Mouse (Mus musculus) intestine, embryonic 16.5 days (tissue): ENCODE measurements around the gene Dpf1. TPM values are rescaled to one million over a fixed set of nuclear protein-coding genes. Genes with fewer than 3 reads are reported as not detected.

Experiments used
- ATAC-seq: fragments of 200-750 bp; cut with Nextera tagmentation; 2 replicates; pipeline ENCODE4 v1.8.0; 2017; ENCODE audit warnings: moderate TSS enrichment, moderate library complexity
- H3K27ac ChIP-seq: fragments of 300-500 bp; sonication (generic); 2 replicates; pipeline ENCODE4 v1.5.1; 2014; ENCODE audit warnings: mild to moderate bottlenecking, low read length
- H3K27me3 ChIP-seq: fragments of 300-500 bp; sonication (generic); replicated peaks from 2 replicates; pipeline ENCODE4 v1.6.1; 2014; ENCODE audit warnings: low read length, control low read depth, mixed read lengths; ENCODE audit not compliant: control insufficient read depth, insufficient read depth
- H3K36me3 ChIP-seq: fragments of 300-500 bp; sonication (generic); 2 replicates; pipeline ENCODE4 v1.6.1; 2014; ENCODE audit warnings: low read length, control low read depth; ENCODE audit not compliant: control insufficient read depth, insufficient read depth
- H3K4me1 ChIP-seq: fragments of 300-500 bp; sonication (generic); 2 replicates; pipeline ENCODE4 v1.6.1; 2014; ENCODE audit warnings: low read length, control low read depth, mixed read lengths; ENCODE audit not compliant: control insufficient read depth, insufficient read depth
- H3K4me2 ChIP-seq: fragments of 300-500 bp; sonication (generic); 2 replicates; pipeline ENCODE4 v1.6.1; 2014; ENCODE audit warnings: low read depth, low read length, control low read depth
- H3K4me3 ChIP-seq: fragments of 300-500 bp; sonication (generic); 2 replicates; pipeline ENCODE4 v1.5.1; 2014; ENCODE audit warnings: mild to moderate bottlenecking, low read length
- H3K9ac ChIP-seq: fragments of 300-500 bp; sonication (generic); 2 replicates; pipeline ENCODE4 v1.6.1; 2014; ENCODE audit warnings: low read depth, low read length
- H3K9me3 ChIP-seq: fragments of 300-500 bp; sonication (generic); 2 replicates; pipeline ENCODE4 v1.6.1; 2016; ENCODE audit warnings: low read length, control low read depth; ENCODE audit not compliant: control insufficient read depth
- WGBS: fragments of 180-500 bp; shearing (Covaris S2); extraction: QIAGEN DNeasy Blood & Tissue Kit; methylation state at CpG from one replicate; pipeline ENCODE4 v1.1.7; 2014; 5-methylcytosine and 5-hydroxymethylcytosine counted together
- polyA plus RNA-seq: library from polyadenylated mRNA; unstranded; fragments of >200 nt; fragmentation: Nextera tagmentation; extraction: Ambion mirVana; gene quantifications from 2 replicates; pipeline ENCODE4 v1.2.1, GENCODE M21; 2015

Gene Dpf1
- polyA plus RNA-seq, 1 experiment from 2014 or later = 6.8 TPM

DNA sequence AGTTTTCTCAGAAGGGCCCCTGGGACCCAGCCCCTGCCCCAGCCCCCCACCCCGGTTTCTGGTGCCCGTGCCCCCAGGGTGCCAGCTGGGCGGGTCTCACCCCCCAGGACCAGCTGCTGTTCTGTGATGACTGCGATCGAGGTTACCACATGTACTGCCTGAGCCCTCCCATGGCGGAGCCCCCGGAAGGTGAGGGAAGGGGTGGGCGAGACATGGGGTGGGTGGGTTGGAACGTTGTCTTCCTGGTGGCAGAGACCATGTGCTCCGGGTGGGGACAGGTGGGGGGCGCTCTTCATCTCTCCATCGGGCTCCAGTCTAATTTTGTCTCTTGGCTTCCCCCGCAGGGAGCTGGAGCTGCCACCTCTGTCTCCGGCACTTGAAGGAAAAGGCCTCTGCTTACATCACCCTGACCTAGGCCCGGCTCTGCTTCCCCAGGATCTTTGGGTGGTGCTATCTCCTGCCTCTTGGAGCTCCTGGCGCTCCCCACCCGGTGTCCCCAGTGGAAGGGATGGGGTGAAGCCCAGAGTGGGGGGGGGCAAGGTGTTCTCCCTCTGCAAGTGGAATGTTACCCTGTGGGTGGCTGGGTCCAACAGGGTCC lies 12.5 kb downstream of the Dpf1 start:
- H3K36me3 ChIP-seq = no peaks in the 10 kb centered on the region
- H3K9me3 ChIP-seq = no peaks in the 10 kb centered on the region
- ATAC-seq = no peak
- WGBS = 69% methylated on average over 17 of the region's 17 CpGs
- no peaks in the 10 kb centered on the region for H3K27me3 ChIP-seq
- H3K4me1 ChIP-seq = peaks cover 46% of the 10 kb centered on the region
- peak overlapping the region; percentile 77 for H3K27ac ChIP-seq
- H3K4me3 ChIP-seq = no peak overlapping the region
- H3K9ac ChIP-seq = peak overlapping the region; percentile 3; the same call in 1 of the 2 replicates
- no peak overlapping the region for H3K4me2 ChIP-seq

DNA sequence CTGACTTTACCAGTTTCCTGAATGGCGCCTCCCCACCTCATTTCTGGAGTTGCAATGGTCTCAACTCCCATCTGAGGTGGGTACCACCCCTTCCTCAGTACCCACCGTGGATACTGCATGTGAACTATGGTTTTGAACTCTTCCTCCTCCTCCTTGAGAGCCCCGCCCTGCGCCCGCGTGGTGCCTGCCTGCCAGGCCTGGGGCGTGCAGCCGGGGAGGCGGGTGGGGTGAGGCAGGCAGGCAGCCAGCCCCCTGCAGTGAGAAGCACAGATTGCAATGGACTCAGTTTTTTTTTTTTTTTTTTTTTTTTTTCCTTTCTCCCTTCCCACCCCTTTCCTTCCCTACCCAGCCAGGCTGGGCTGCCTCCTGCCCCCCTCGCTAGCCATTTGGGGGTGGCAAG lies 13.2 kb downstream of the Dpf1 start:
- H3K27ac ChIP-seq = peak overlapping the region; percentile 77
- no peaks in the 10 kb centered on the region for H3K27me3 ChIP-seq
- ATAC-seq = peak; percentile 34; the same call in 1 of the 2 replicates
- H3K36me3 ChIP-seq = no peaks in the 10 kb centered on the region
- H3K9ac ChIP-seq = peak overlapping the region; percentile 51
- peaks cover 47% of the 10 kb centered on the region for H3K4me1 ChIP-seq
- no peaks in the 10 kb centered on the region for H3K9me3 ChIP-seq
- H3K4me3 ChIP-seq = peak overlapping the region; percentile 10; the same call in 1 of the 2 replicates
- H3K4me2 ChIP-seq = peak overlapping the region; percentile 33
- WGBS = 9% methylated on average over 6 of the region's 10 CpGs

- peaks cover 47% of the 10 kb centered on the region for H3K4me1 ChIP-seq
Observed at GRCm38 (mm10) chr7:29317558-29317957, 13.8 kb downstream of the Dpf1 start.

GRCm38 (mm10) chr7:29318115-29318911 lies 14.6 kb downstream of the Dpf1 start:
- Histone ChIP-seq H3K4me3 (peak overlapping the region; percentile 28), H3K4me1 (peaks cover 47% of the 10 kb centered on the region), H3K9ac (peak overlapping the region; percentile 51; the same call in 1 of the 2 replicates), H3K27ac (peak overlapping the region; percentile 77), H3K36me3 (0 out of 2 replicates have a peak, but pooled peaks cover 6% of the 10 kb centered on the region), H3K9me3 (no peaks in the 10 kb centered on the region), H3K4me2 (peak overlapping the region; percentile 34), H3K27me3 (no peaks in the 10 kb centered on the region)
- WGBS = 11% methylated on average over 18 of the region's 18 CpGs
- peak; percentile 41 for ATAC-seq

More at GRCm38 (mm10) chr7:29317558-29317957, 13.8 kb downstream of the Dpf1 start:
- H3K27ac ChIP-seq = peak overlapping the region; percentile 77
- no peaks in the 10 kb centered on the region for H3K27me3 ChIP-seq
- no peaks in the 10 kb centered on the region for H3K9me3 ChIP-seq
- peak; percentile 44; the same call in 1 of the 2 replicates for ATAC-seq
- WGBS = 0% methylated on average over 2 of the region's 2 CpGs
- 0 out of 2 replicates have a peak, but pooled peaks cover 4% of the 10 kb centered on the region for H3K36me3 ChIP-seq
- H3K9ac ChIP-seq = peak overlapping the region; percentile 51; the same call in 1 of the 2 replicates
- peak overlapping the region; percentile 33 for H3K4me2 ChIP-seq
- no peak overlapping the region for H3K4me3 ChIP-seq

DNA sequence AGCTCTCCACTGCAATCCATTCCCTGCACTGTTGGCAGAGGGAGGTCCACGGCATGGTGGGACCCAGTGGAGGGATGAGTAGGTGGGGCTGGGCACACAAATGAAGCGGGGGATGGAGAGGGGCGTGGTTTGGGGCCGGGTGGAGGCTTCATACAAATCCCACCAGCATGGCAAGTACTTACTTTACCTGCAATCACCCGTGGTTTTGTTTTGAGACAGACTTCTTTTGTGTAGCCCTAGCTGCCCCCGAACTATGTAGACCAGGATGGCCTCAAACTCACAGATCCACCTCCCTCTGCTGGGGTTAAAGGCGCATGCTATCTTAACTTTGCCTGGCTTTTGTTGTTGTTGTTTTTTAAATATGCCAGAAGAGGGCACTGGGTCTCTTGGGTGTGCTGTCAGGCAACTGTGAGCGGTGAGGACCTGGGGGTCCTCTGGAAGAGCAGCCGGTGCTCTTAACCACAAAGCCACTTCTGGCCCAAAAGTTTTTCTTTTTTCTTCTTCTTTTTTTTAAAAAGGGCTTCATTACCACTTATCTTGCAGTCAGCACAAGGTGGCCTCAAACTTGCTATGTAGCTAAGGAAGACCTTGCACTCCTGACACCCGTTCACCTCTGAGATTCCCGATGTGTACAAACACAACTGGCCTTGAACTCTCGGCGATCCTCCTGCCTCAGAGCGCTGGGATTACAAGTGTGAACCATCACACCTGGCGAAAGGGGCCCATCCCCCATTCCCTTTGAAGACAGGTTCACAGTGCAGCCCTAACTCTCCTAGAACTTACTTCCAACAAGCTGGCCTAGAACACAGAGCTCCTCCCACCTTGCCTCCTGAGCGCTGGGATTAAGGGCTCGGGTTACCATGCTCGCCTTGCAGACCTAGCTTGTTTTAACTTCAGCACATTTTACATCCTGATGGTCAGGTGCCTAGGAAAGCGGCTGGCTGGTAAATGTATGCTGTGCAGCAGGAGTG lies 15.9 kb downstream of the Dpf1 start:
- Histone ChIP-seq H3K27me3 (no peaks in the 10 kb centered on the region), H3K27ac (peak overlapping the region; percentile 77), H3K4me3 (peak overlapping the region; percentile 28), H3K9ac (peak overlapping the region; percentile 49; the same call in 1 of the 2 replicates), H3K4me1 (peaks cover 47% of the 10 kb centered on the region), H3K36me3 (peaks cover 8% of the 10 kb centered on the region; the same call in 1 of the 2 replicates), H3K9me3 (no peaks in the 10 kb centered on the region), H3K4me2 (peak overlapping the region; percentile 34)
- 19% methylated on average over 19 of the region's 19 CpGs for WGBS
- peak; percentile 22; the same call in 1 of the 2 replicates for ATAC-seq

DNA sequence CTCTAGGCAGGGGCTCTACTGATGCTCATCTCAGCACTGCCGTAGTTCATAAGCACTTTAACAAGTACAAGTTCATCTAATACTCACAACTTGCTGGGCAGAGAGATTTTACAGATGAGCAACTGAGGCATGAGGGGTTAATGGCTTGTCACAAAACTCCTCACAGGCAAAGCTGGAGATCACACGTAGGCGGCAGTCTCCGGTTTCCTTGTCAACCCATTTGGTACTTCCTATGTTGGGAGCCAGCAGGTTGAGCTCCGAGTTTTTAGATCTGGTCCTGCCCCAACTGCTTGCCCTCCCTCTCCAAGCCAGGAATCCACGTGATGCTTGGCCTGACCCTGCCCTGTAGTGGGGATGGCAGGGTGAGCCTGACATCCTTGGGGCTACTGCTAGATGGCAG lies 23.3 kb downstream of the Dpf1 start:
- Histone ChIP-seq H3K9me3 (no peaks in the 10 kb centered on the region), H3K27me3 (no peaks in the 10 kb centered on the region), H3K36me3 (peaks cover 24% of the 10 kb centered on the region), H3K27ac (no peak overlapping the region), H3K4me2 (no peak overlapping the region), H3K9ac (no peak overlapping the region), H3K4me3 (no peak overlapping the region), H3K4me1 (no peaks in the 10 kb centered on the region)
- ATAC-seq = no peak
- 77% methylated on average over 6 of the region's 6 CpGs for WGBS

DNA sequence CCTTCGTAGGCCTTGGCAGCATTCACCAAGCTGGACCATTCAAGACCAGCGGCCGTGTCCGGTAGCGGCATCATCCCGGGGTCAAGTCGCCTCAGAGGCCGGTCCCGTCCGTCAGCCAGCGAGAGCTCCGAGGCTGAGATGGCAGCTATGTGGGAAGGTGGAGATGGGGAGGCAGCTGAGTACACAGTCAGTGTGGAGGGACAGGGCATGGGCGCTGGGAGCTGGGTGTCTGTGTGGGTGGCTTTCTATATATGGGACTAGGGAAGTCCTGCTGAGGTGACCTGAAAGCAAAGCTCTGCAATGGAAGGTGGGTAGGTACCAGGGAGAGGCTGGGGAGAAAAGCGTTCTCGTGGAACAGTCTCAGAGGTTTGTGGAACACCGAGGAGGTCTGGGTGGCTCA lies 25.2 kb downstream of the Dpf1 start:
- Histone ChIP-seq H3K4me2 (no peak overlapping the region), H3K9ac (no peak overlapping the region), H3K4me3 (no peak overlapping the region), H3K27me3 (no peaks in the 10 kb centered on the region), H3K27ac (no peak overlapping the region), H3K9me3 (no peaks in the 10 kb centered on the region), H3K36me3 (peaks cover 21% of the 10 kb centered on the region), H3K4me1 (no peaks in the 10 kb centered on the region; the same call in 1 of the 2 replicates)
- WGBS = 92% methylated on average over 16 of the region's 16 CpGs
- no peak for ATAC-seq

- no peaks in the 10 kb centered on the region for H3K27me3 ChIP-seq
- H3K9ac ChIP-seq = no peak overlapping the region
- peak; percentile 70 for ATAC-seq
- no peak overlapping the region for H3K27ac ChIP-seq
- H3K36me3 ChIP-seq = peaks cover 15% of the 10 kb centered on the region
- no peak overlapping the region for H3K4me3 ChIP-seq
- no peaks in the 10 kb centered on the region for H3K9me3 ChIP-seq
- peaks cover 12% of the 10 kb centered on the region; the same call in 1 of the 2 replicates for H3K4me1 ChIP-seq
- no peak overlapping the region for H3K4me2 ChIP-seq
- WGBS = 60% methylated on average over 7 of the region's 7 CpGs
Observed at GRCm38 (mm10) chr7:29334156-29334555, 30.4 kb downstream of the Dpf1 start.
